Mouse (Mus musculus): ENCODE data around the gene Rapgef2. TPM values are rescaled to one million over a fixed set of nuclear protein-coding genes. Genes with fewer than 3 reads are reported as not detected.
A peak's percentile ranks its signal among the peaks of the same experiment; 100 is the strongest.
"Not testable (repeated sequence)": the region's sequence is repeated elsewhere in the genome, so short reads cannot be mapped to it uniquely, and the experiment has no call there.

Rapgef2 gene
- polyA plus RNA-seq, 1 experiment from 2014 or later: 5.7 TPM

- DNase-seq (ENCODE audit: low spot score): peak; percentile 66
These were observed 48.5 kb downstream of the Rapgef2 start for GRCm38 (mm10) chr3:79237619-79238342.

- no peak for DNase-seq (ENCODE audit: low spot score)
These were observed 51.8 kb downstream of the Rapgef2 start for GRCm38 (mm10) chr3:79234485-79234884.

- no peak for DNase-seq (ENCODE audit: low spot score)
These were observed 52.6 kb downstream of the Rapgef2 start for GRCm38 (mm10) chr3:79233478-79234415.

GRCm38 (mm10) chr3:79230718-79231117 lies 55.6 kb downstream of the Rapgef2 start:
- DNase-seq (ENCODE audit: low spot score): no peak

GRCm38 (mm10) chr3:79229546-79229945 lies 56.8 kb downstream of the Rapgef2 start:
- DNase-seq (ENCODE audit: low spot score): no peak

GRCm38 (mm10) chr3:79228304-79228703 lies 58.0 kb downstream of the Rapgef2 start:
- DNase-seq (ENCODE audit: low spot score): no peak

- DNase-seq (ENCODE audit: low spot score): peak; percentile 67
These were observed 58.8 kb downstream of the Rapgef2 start for GRCm38 (mm10) chr3:79227356-79228088.

GRCm38 (mm10) chr3:79226807-79227206 lies 59.5 kb downstream of the Rapgef2 start:
- DNase-seq (ENCODE audit: low spot score): not testable (repeated sequence)

- DNase-seq (ENCODE audit: low spot score): peak; percentile 25
These were observed 60.4 kb downstream of the Rapgef2 start for GRCm38 (mm10) chr3:79225888-79226287.

- DNase-seq (ENCODE audit: low spot score): no peak
These were observed 62.0 kb downstream of the Rapgef2 start for GRCm38 (mm10) chr3:79224352-79224751.

GRCm38 (mm10) chr3:79223281-79223680 lies 63.0 kb downstream of the Rapgef2 start:
- no peak for DNase-seq (ENCODE audit: low spot score)

GRCm38 (mm10) chr3:79222192-79222960 lies 63.9 kb downstream of the Rapgef2 start:
- DNase-seq (ENCODE audit: low spot score): no peak

GRCm38 (mm10) chr3:79221296-79222191 lies 64.8 kb downstream of the Rapgef2 start:
- DNase-seq (ENCODE audit: low spot score): peak; percentile 69

- DNase-seq (ENCODE audit: low spot score): no peak
These were observed 67.0 kb downstream of the Rapgef2 start for GRCm38 (mm10) chr3:79219144-79219930.

- DNase-seq (ENCODE audit: low spot score): no peak
These were observed 67.7 kb downstream of the Rapgef2 start for GRCm38 (mm10) chr3:79218566-79219051.

- DNase-seq (ENCODE audit: low spot score): peak; percentile 51
These were observed 76.1 kb downstream of the Rapgef2 start for GRCm38 (mm10) chr3:79210243-79210642.

GRCm38 (mm10) chr3:79207216-79207615 lies 79.1 kb downstream of the Rapgef2 start:
- DNase-seq (ENCODE audit: low spot score): no peak

- no peak for DNase-seq (ENCODE audit: low spot score)
These were observed 79.8 kb downstream of the Rapgef2 start for GRCm38 (mm10) chr3:79206524-79206923.

GRCm38 (mm10) chr3:79205981-79206380 lies 80.3 kb downstream of the Rapgef2 start:
- DNase-seq (ENCODE audit: low spot score): no peak

Data from thymus, postnatal 0 days (tissue).